Mouse (Mus musculus) forebrain, postnatal 0 days (tissue): Measurements from ENCODE around the gene Gm2431. TPM values are rescaled to one million over a fixed set of nuclear protein-coding genes. Genes with fewer than 3 reads are reported as not detected.
"Not testable (repeated sequence)": the region's sequence is repeated elsewhere in the genome, so short reads cannot be mapped to it uniquely, and the experiment has no call there.

Source experiments
- ATAC-seq: fragments of 200-750 bp; cut with Nextera tagmentation; 2 replicates; pipeline ENCODE4 v1.8.0; 2017; ENCODE audit warnings: mild to moderate bottlenecking, moderate library complexity
- DNase-seq: peaks from one replicate; pipeline ENCODE4 v3.0.0-alpha.2; 2015
- H3K27ac ChIP-seq: fragments of 300-500 bp; sonication (generic); 2 replicates; pipeline ENCODE4 v1.5.1; 2014; ENCODE audit warnings: low read depth, mild to moderate bottlenecking, antibody characterized with exemption, low read length, moderate library complexity, mixed read lengths
- H3K27me3 ChIP-seq: fragments of 300-500 bp; sonication (generic); 2 replicates; pipeline ENCODE4 v1.6.1; 2014; ENCODE audit warnings: mild to moderate bottlenecking, low read length, mixed read lengths; ENCODE audit not compliant: insufficient read depth
- H3K36me3 ChIP-seq: fragments of 300-500 bp; sonication (generic); 2 replicates; pipeline ENCODE4 v1.6.1; 2014; ENCODE audit warnings: mild to moderate bottlenecking, moderate library complexity; ENCODE audit not compliant: insufficient read depth
- H3K4me1 ChIP-seq: fragments of 300-500 bp; sonication (generic); 2 replicates; pipeline ENCODE4 v1.6.1; 2014; ENCODE audit warnings: antibody characterized with exemption; ENCODE audit not compliant: insufficient read depth
- H3K4me2 ChIP-seq: fragments of 300-500 bp; sonication (generic); 2 replicates; pipeline ENCODE4 v1.6.1; 2014; ENCODE audit warnings: low read depth, mild to moderate bottlenecking, moderate library complexity
- H3K4me3 ChIP-seq: fragments of 300-500 bp; sonication (generic); 2 replicates; pipeline ENCODE4 v1.5.1; 2014; ENCODE audit warnings: low read depth, low read length, mixed read lengths
- H3K9ac ChIP-seq: fragments of 300-500 bp; sonication (generic); 2 replicates; pipeline ENCODE4 v1.6.1; 2014; ENCODE audit warnings: mild to moderate bottlenecking
- H3K9me3 ChIP-seq: fragments of 300-500 bp; sonication (generic); 2 replicates; pipeline ENCODE4 v1.6.1; 2016; ENCODE audit warnings: low read length
- CTCF ChIP-seq: sonication (generic); IDR thresholded peaks from 2 replicates; pipeline ENCODE4 v1.5.1; 2016; ENCODE audit warnings: antibody characterized with exemption, control low read depth, low read depth
- WGBS: fragments of 180-500 bp; shearing (Covaris S2); extraction: QIAGEN DNeasy Blood & Tissue Kit; methylation state at CpG from one replicate; pipeline ENCODE4 v1.1.7; 2014; 5-methylcytosine and 5-hydroxymethylcytosine counted together
- polyA plus RNA-seq: library from polyadenylated mRNA; unstranded; fragments of >200 nt; fragmentation: Nextera tagmentation; extraction: Ambion mirVana; gene quantifications from 2 replicates; pipeline ENCODE4 v1.2.1, GENCODE M21; 2015
- total RNA-seq: library from RNA; depleted of rRNA; stranded (reverse); fragments of >200 nt; gene quantifications from 2 replicates; pipeline ENCODE4 v1.2.3, GENCODE M21; 2014; rRNA removed

The Gm2431 gene
- total RNA-seq: not detected in 2 replicates
- polyA plus RNA-seq: not detected in 2 replicates

DNA sequence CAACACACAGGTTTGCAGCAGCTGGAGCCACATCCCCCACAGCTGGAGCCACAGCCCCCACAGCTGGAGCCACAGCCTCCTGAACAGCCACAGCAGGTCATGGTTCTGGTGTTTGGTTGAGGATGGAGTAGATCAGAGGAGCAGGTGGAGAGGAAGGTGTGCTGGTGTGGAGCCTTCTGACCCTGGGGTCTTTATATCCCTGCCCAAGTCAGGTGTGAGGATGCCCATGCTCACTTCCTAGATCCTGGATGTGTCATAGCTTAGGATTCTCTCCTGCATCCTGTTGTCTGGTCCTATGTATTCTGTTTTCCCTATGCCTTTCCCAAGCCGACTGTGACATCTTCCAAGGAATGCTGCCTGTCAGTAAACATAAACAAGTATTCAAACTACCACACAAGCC is at the start of gene Gm2431:
Gene Gm2431 (minus strand): TSS at position 101 of the 400 bp plus-strand sequence.
- 60% methylated on average over 1 of the region's 1 CpGs for WGBS
- H3K9ac ChIP-seq, DNase-seq, H3K9me3 ChIP-seq, ATAC-seq, H3K27ac ChIP-seq, H3K4me1 ChIP-seq, H3K27me3 ChIP-seq, H3K4me2 ChIP-seq, H3K4me3 ChIP-seq, H3K36me3 ChIP-seq: not testable (repeated sequence)

DNA sequence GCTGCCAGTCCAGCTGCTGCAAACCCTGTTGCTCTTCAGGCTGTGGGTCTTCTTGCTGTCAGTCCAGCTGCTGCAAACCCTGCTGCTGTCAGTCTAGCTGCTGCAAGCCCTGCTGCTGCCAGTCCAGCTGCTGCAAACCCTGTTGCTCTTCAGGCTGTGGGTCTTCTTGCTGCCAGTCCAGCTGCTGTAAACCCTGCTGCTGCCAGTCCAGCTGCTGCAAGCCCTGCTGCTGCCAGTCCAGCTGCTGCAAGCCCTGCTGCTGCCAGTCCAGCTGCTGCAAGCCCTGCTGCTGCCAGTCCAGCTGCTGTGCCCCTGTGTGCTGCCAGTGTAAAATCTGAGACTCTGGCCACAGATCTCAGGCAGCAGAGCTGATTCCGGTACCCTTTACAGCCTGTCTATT is 45.8 kb upstream of the Gm2431 start:
- H3K4me1 ChIP-seq, ATAC-seq: not testable (repeated sequence)
- WGBS: 92% methylated on average over 1 of the region's 1 CpGs

DNA sequence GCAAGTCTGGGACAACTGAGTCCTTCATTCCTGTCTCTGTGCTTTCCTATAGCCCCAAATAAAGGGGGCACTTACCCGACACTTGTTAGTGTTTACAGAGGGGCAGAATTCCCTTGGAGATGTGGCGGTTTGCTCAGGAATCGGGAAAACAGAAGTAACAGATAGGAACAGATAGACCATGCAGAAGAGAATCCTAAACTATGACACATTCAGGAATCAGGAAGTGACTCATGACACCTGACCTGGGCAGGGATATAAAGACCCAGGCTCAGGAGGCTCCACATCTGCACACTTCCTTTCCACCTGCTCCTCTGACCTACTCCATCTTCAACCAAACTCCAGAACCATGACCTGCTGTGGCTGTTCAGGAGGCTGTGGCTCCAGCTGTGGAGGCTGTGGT is 45.1 kb upstream of the Gm2431 start, which contains the start of gene Krtap5-4:
Gene Krtap5-4 (plus strand): TSS at position 301 of the 400 bp plus-strand sequence.
- Histone ChIP-seq H3K9ac (no peak within 1 kb of the TSS), H3K4me3 (no peak within 1 kb of the TSS), H3K27me3 (no peaks in the 10 kb centered on the region), H3K36me3 (no peaks in the 10 kb centered on the region), H3K9me3 (no peaks in the 10 kb centered on the region), H3K4me1 (no peaks in the 10 kb centered on the region), H3K27ac (no peak within 1 kb of the TSS), H3K4me2 (no peak within 1 kb of the TSS)
- ATAC-seq (no peak), DNase-seq (no peak)
- no peak for TF ChIP-seq CTCF
- WGBS: 68% methylated on average over 3 of the region's 3 CpGs

More for the DNA sequence above, 45.8 kb upstream of the Gm2431 start:
- H3K9ac ChIP-seq, H3K4me3 ChIP-seq, H3K27ac ChIP-seq, H3K4me2 ChIP-seq, H3K27me3 ChIP-seq, DNase-seq, H3K36me3 ChIP-seq, H3K9me3 ChIP-seq: not testable (repeated sequence)

DNA sequence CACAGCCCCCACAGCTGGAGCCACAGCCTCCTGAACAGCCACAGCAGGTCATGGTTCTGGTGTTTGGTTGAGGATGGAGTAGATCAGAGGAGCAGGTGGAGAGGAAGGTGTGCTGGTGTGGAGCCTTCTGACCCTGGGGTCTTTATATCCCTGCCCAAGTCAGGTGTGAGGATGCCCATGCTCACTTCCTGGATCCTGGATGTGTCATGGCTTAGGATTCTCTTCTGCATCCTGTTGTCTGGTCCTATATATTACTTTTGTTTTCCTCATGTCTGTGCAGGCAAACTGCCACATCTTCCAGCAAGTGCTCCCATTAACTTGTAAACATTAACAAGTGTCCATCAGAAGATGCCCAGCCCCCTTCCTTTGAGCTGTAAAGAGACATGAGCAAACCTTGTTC is 38.9 kb upstream of the Gm2431 start, which contains the start of gene Krtap5-1:
Gene Krtap5-1 (minus strand): TSS at position 101 of the 400 bp plus-strand sequence.
- H3K4me1 ChIP-seq, DNase-seq, H3K36me3 ChIP-seq: not testable (repeated sequence)

DNA sequence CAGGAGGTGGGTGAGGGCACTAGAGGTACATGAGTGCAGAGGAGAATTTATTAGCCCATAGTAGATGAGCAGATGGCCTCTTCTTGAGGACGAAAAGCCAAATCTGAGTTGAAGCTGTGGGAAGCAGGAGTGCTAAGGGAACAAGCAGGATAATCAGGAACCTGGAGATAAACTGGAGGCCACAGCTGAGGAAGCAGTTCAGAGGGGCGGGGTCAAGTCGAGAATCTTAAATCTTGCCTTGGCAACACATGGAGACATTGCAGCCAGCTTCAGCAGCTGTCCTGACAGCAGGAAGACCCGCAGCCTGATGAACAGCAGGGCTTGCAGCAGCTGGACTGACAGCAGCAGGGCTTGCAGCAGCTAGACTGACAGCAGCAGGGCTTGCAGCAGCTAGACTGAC is 38.0 kb upstream of the Gm2431 start:
- not testable (repeated sequence) for ATAC-seq, H3K9ac ChIP-seq, H3K4me1 ChIP-seq, H3K4me2 ChIP-seq, H3K27me3 ChIP-seq, H3K36me3 ChIP-seq, H3K9me3 ChIP-seq, H3K27ac ChIP-seq, DNase-seq, H3K4me3 ChIP-seq
- WGBS: 40% methylated on average over 4 of the region's 4 CpGs

More for the DNA sequence above, 38.9 kb upstream of the Gm2431 start, which contains the start of gene Krtap5-1:
- not testable (repeated sequence) for H3K4me3 ChIP-seq, H3K4me2 ChIP-seq, ATAC-seq, H3K9me3 ChIP-seq, H3K27me3 ChIP-seq, H3K27ac ChIP-seq, H3K9ac ChIP-seq

DNA sequence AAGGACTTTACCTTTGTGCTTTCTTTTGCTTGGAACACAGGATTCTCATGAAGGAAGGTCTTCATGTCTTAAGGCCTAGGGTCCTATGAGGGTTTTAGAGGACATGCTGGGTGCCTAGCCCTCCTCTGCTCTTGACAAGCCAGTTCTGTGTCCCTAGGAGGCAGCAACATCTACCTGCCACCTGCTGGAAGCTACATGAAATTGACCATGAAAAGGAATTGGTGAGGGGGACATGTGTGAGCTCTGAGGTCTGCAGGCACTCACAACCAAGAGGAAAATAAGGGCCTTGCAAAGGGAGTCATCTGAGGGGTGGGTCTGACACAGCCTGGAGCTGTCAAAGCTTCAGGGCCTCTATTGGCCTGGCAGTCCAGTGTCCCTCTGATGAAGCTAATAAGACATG is 37.3 kb upstream of the Gm2431 start:
- DNase-seq (no peak), ATAC-seq (no peak)
- H3K4me3 ChIP-seq: no peak overlapping the region
- no peak overlapping the region for H3K9ac ChIP-seq
- H3K4me1 ChIP-seq: no peaks in the 10 kb centered on the region
- no peak overlapping the region for H3K27ac ChIP-seq
- H3K9me3 ChIP-seq: no peaks in the 10 kb centered on the region
- H3K36me3 ChIP-seq: no peaks in the 10 kb centered on the region
- H3K4me2 ChIP-seq: no peak overlapping the region
- H3K27me3 ChIP-seq: no peaks in the 10 kb centered on the region
- TF ChIP-seq CTCF: no peak

DNA sequence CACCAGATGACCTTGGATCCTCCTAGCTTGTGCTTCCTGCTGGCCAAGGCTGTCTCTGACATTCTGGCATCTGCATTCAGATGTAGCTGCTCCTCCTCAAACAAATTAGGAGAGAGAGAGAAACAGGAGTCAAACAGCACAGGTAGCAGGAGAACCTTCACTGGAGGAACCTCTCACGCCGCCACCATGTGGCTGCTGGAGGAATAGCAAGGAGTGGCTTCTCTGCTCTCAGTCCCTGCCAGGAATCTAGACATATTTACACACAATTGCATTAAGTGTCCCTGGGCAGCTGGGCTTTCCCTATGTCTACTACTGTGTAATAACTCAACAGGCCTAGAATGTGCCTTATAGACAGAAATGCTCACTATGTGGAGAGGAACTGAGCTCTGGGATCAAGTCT is 35.7 kb upstream of the Gm2431 start:
- not testable (repeated sequence) for H3K36me3 ChIP-seq, H3K4me3 ChIP-seq, H3K9me3 ChIP-seq, H3K4me2 ChIP-seq, H3K9ac ChIP-seq, ATAC-seq, H3K27me3 ChIP-seq, H3K4me1 ChIP-seq, H3K27ac ChIP-seq
- WGBS: 0% methylated on average over 2 of the region's 2 CpGs
- TF ChIP-seq CTCF: peak; percentile 71
- peak; percentile 40 for DNase-seq

DNA sequence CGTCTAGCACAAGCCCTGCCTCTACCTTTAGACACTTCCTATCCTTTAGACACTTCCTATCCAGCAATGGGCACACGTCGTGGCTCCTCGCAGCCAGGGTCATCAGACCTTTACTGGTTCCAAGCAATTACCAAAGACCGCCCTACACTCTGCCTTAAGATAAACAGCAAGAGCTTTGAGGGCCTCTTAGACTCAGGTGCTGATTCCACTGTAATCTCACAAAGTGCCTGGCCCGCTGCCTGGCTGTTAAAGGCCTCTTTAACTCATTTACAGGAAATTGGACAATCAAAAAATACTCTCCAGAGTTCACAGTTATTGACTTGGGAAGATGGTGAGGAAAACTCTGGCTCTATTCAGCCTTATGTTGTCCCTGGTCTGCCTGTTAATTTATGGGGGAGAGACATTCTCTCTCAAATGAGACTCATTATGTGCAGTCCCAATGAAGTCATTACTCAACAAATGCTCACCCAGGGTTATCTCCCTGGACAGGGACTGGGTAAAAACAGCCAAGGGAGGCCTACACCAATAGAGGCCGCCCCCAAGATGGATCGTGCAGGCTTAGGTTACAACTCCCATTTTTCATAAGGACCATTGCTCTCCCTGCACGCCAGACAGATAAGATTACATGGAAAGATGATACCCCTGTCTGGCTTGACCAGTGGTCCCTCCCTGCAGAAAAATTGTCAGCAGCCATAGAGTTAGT is 27.9 kb upstream of the Gm2431 start:
- not testable (repeated sequence) for H3K4me3 ChIP-seq, H3K9me3 ChIP-seq, H3K27ac ChIP-seq, H3K4me1 ChIP-seq, DNase-seq, H3K36me3 ChIP-seq, H3K9ac ChIP-seq, H3K4me2 ChIP-seq, H3K27me3 ChIP-seq, ATAC-seq
- WGBS: 84% methylated on average over 9 of the region's 9 CpGs
